Mouse (Mus musculus) adrenal gland, postnatal 10 days (tissue): ENCODE measurements around the gene Mettl18. TPM values are rescaled to one million over a fixed set of nuclear protein-coding genes. Genes with fewer than 3 reads are reported as not detected.

Experiments
- DNase-seq: peaks from one replicate; pipeline ENCODE4 v3.0.0; 2021; ENCODE audit warnings: mixed read lengths
- total RNA-seq, 2 experiments: library from RNA; stranded (reverse); gene quantifications; 2 replicates each; pipeline ENCODE4 v1.2.3; 2021

Gene Mettl18
- total RNA-seq, 2 experiments from 2014 or later = 3.2 to 4.5 TPM

DNA sequence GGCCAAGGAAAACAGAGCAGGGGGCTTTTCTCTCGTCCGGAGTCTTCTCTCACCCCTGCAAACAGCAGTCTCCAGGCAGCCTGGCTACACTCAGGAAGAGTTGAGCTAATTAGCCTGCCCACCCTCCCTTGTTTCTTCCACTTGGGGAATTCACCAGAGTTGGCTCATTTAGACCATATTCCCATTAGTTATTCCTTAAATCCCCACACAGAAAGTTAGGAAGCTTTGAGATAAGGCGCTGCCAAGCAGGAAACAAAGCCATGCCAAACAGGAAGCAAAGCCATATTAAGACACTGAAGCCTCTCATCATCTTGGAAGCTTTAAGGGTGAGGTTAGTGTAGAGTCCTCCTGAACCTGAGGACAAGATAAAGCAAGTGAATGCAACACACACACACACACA, 48.9 kb downstream of the Mettl18 start:
- no peak for DNase-seq

Other genes starting within 250 kb of the Mettl18 start
- gene Kifap3, start 215.3 kb upstream of the Mettl18 start, total RNA-seq = 10 to 100 TPM; 16.8 to 21.9 TPM
- gene Scyl3, start 65.8 kb upstream of the Mettl18 start, total RNA-seq = 10 to 100 TPM; 17.4 to 18.7 TPM
- 1 to 10 TPM; 3.2 to 4.0 TPM for gene BC055324, start 93 bp upstream of the Mettl18 start, total RNA-seq
- 1 to 10 TPM; 1.6 to 1.7 TPM for gene Sele, start 53.3 kb downstream of the Mettl18 start, total RNA-seq
- 1 to 10 TPM; 6.4 to 9.6 TPM for gene Sell, start 67.1 kb downstream of the Mettl18 start, total RNA-seq
- gene Selp, start 120.4 kb downstream of the Mettl18 start, total RNA-seq = 1 to 10 TPM; 1.4 to 2.0 TPM
- gene F5, start 156.9 kb downstream of the Mettl18 start, total RNA-seq = 10 to 100 TPM; 25.2 to 49.6 TPM